8 mouse cellular contexts compared by ENCODE assay signal in the genomic region with DNA sequence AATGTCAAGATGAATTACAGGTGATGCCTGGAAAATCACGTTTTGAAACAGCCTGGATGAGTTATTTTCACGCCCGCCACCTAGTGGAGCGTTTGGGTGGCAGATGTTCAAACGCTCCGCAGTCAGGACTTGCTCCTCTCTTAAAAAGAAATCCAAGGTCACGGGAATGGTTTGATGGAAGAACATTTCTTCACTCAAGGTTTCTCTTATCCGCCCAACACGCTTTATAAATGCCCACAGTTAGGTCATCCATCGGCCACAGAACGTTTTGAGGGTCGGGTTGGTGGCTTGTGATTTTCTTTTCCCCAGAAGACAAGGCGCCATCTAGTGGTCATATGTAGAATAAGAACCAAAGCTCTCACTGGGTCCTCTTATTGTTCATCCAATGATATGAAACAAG.
A peak's percentile ranks its signal among the peaks of the same experiment; 100 is the strongest.
DNase-seq lines count a peak whose midpoint lies in the region; ATAC-seq and TF ChIP-seq lines count a peak whose summit lies in the region.

No protein-coding gene starts in this region.

- no peak for TF ChIP-seq POLR2A in spleen, adult 2 months (IDR thresholded peaks at IDR 0.05; ENCODE audit: low read depth, low read length)

- H3K9me3 ChIP-seq in embryonic facial prominence, embryonic 10.5 days, result no peaks in the 10 kb centered on the region
- H3K9me3 ChIP-seq in limb, embryonic 10.5 days (replicated peaks), result no peaks in the 10 kb centered on the region
- H3K9me3 ChIP-seq in midbrain, embryonic 12.5 days, result no peaks in the 10 kb centered on the region

- H3K4me2 ChIP-seq in midbrain, embryonic 12.5 days (replicated peaks), result peak overlapping the region; percentile 56

- peak overlapping the region; percentile 49 for H3K4me3 ChIP-seq in embryonic facial prominence, embryonic 10.5 days
- peak overlapping the region; percentile 50 for H3K4me3 ChIP-seq in limb, embryonic 10.5 days
- peak overlapping the region; percentile 41 for H3K4me3 ChIP-seq in midbrain, embryonic 12.5 days
- peak overlapping the region; percentile 42; the same call in 1 of the 2 replicates for H3K4me3 ChIP-seq in spleen, adult 2 months (ENCODE audit: extremely low read depth, insufficient read depth, insufficient read length)

- H3K36me3 ChIP-seq in embryonic facial prominence, embryonic 10.5 days (replicated peaks), result no peaks in the 10 kb centered on the region
- no peaks in the 10 kb centered on the region for H3K36me3 ChIP-seq in limb, embryonic 10.5 days
- no peaks in the 10 kb centered on the region for H3K36me3 ChIP-seq in midbrain, embryonic 12.5 days
- no peaks in the 10 kb centered on the region for H3K36me3 ChIP-seq in spleen, adult 2 months (ENCODE audit: control insufficient read depth, insufficient read depth, low read length)

- H3K4me1 ChIP-seq in embryonic facial prominence, embryonic 10.5 days, result no peaks in the 10 kb centered on the region
- no peaks in the 10 kb centered on the region for H3K4me1 ChIP-seq in limb, embryonic 10.5 days
- H3K4me1 ChIP-seq in midbrain, embryonic 12.5 days, result no peaks in the 10 kb centered on the region
- no peaks in the 10 kb centered on the region for H3K4me1 ChIP-seq in spleen, adult 2 months (ENCODE audit: control insufficient read depth, insufficient read depth, insufficient read length)

- peaks cover 1% of the 10 kb centered on the region; the same call in 1 of the 2 replicates for H3K27me3 ChIP-seq in embryonic facial prominence, embryonic 10.5 days (replicated peaks; ENCODE audit: low read depth, poor library complexity, severe bottlenecking)
- H3K27me3 ChIP-seq in limb, embryonic 10.5 days (ENCODE audit: low read depth, poor library complexity, severe bottlenecking), result 0 out of 2 replicates have a peak, but pooled peaks cover 3% of the 10 kb centered on the region
- H3K27me3 ChIP-seq in midbrain, embryonic 12.5 days, result no peaks in the 10 kb centered on the region
- H3K27me3 ChIP-seq in spleen, adult 2 months (ENCODE audit: control insufficient read depth, insufficient read depth, low read length), result no peaks in the 10 kb centered on the region

- 1% methylated on average over 13 of the region's 13 CpGs for WGBS in embryonic facial prominence, embryonic 10.5 days
- under 1% methylated on average over 13 of the region's 13 CpGs for WGBS in limb, embryonic 10.5 days
- WGBS in midbrain, embryonic 12.5 days, result 1% methylated on average over 13 of the region's 13 CpGs
- WGBS in spleen, adult 2 months, result under 1% methylated on average over 13 of the region's 13 CpGs

- peak; percentile 76 for ATAC-seq in midbrain, embryonic 12.5 days (ENCODE audit: low FRiP score, low read depth)

- H3K27ac ChIP-seq in embryonic facial prominence, embryonic 10.5 days (replicated peaks), result 0 out of 2 replicates have a peak overlapping the region, but pooled peaks have one; percentile 58
- H3K27ac ChIP-seq in limb, embryonic 10.5 days, result peak overlapping the region; percentile 70; the same call in 1 of the 2 replicates
- H3K27ac ChIP-seq in midbrain, embryonic 12.5 days (replicated peaks), result no peak overlapping the region
- no peak overlapping the region for H3K27ac ChIP-seq in spleen, adult 2 months (ENCODE audit: insufficient read depth, low read length)

- H3K9ac ChIP-seq in midbrain, embryonic 12.5 days (replicated peaks), result no peak overlapping the region; the same call in 1 of the 2 replicates

- TF ChIP-seq CTCF in spleen, adult 2 months (IDR thresholded peaks at IDR 0.05; ENCODE audit: extremely low read depth, insufficient read depth, insufficient read length, insufficient replicate concordance), result peak; percentile 58; the same call in 1 of the 2 replicates

- peak; percentile 86 for DNase-seq in 3T3-L1 (ENCODE audit: low read depth, low spot score)
- peak; percentile 73 for DNase-seq in adrenal gland, postnatal 10 days
- peak; percentile 73 for DNase-seq in embryonic facial prominence, embryonic 10.5 days (ENCODE audit: low spot score)
- peak; percentile 58 to 80 for DNase-seq in heart, adult 18-20 months
- peak; percentile 80 for DNase-seq in kidney, adult 18-20 months
- peak; percentile 73 for DNase-seq in limb, embryonic 10.5 days (ENCODE audit: low spot score)
- peak; percentile 20 to 41 for DNase-seq in spleen, adult 2 months (ENCODE audit: low read depth in 1 of 2, low spot score in 2 of 2)

Comparison
In these comparisons a context has a peak if more than half of its experiments do, and no peak if none do; other contexts are left out.
1. DNase-seq: peak in every context shown above with its lines; median percentile 86 in 3T3-L1; 80 in kidney, adult 18-20 months; 73 in adrenal gland, postnatal 10 days; 73 in embryonic facial prominence, embryonic 10.5 days; 73 in limb, embryonic 10.5 days; 69 in heart, adult 18-20 months; 30 in spleen, adult 2 months.
2. H3K27ac ChIP-seq: peak in embryonic facial prominence, embryonic 10.5 days (single experiment) and limb, embryonic 10.5 days (single experiment); none in midbrain, embryonic 12.5 days (single experiment) and spleen, adult 2 months (single experiment).
3. Peak in every context shown above with its lines, with median percentiles within 50 percentile points of each other: H3K4me3 ChIP-seq.